16 mouse cellular contexts compared by ENCODE assay signal in genomic region chr9:103584865-103585264, GRCm38 (mm10).
DNase-seq lines count a peak whose midpoint lies in the region; ATAC-seq and TF ChIP-seq lines count a peak whose summit lies in the region.
"Had no signal": no experiment of that assay in that cellular context is flagged by ENCODE, and none has a peak within 500 bp of the region (broad histone marks: within the 10 kb centered on the region; RNA-seq: fewer than 3 reads in every experiment).

No protein-coding gene starts in this region.

- 0 out of 2 replicates have a peak, but pooled peaks cover 8% of the 10 kb centered on the region for H3K4me1 ChIP-seq in hindbrain, embryonic 14.5 days (replicated peaks; ENCODE audit: control insufficient read depth, insufficient read depth, low read length)
- peaks cover 19% of the 10 kb centered on the region for H3K4me1 ChIP-seq in midbrain, embryonic 15.5 days
- no peaks in the 10 kb centered on the region for H3K4me1 ChIP-seq in kidney, adult 2 months (ENCODE audit: control insufficient read depth, insufficient read depth, low read length)
- H3K4me1 ChIP-seq: embryonic facial prominence, embryonic 13.5 days; limb, embryonic 13.5 days had no signal

- ATAC-seq in hindbrain, embryonic 14.5 days (ENCODE audit: low FRiP score), result peak; percentile 80
- ATAC-seq in midbrain, embryonic 15.5 days (replicated peaks), result peak; percentile 80
- ATAC-seq: liver, postnatal 0 days had no signal

- H3K27me3 ChIP-seq in hindbrain, embryonic 14.5 days (ENCODE audit: control insufficient read depth, insufficient read depth, low read length), result no peaks in the 10 kb centered on the region
- H3K27me3 ChIP-seq in midbrain, embryonic 15.5 days (replicated peaks), result no peaks in the 10 kb centered on the region
- no peaks in the 10 kb centered on the region for H3K27me3 ChIP-seq in kidney, adult 2 months (replicated peaks; ENCODE audit: control insufficient read depth, insufficient read depth, low read length)
- H3K27me3 ChIP-seq: embryonic facial prominence, embryonic 13.5 days; limb, embryonic 13.5 days had no signal

- H3K4me2 ChIP-seq in hindbrain, embryonic 14.5 days (replicated peaks), result no peak overlapping the region
- no peak overlapping the region for H3K4me2 ChIP-seq in midbrain, embryonic 15.5 days
- H3K4me2 ChIP-seq: embryonic facial prominence, embryonic 13.5 days; limb, embryonic 13.5 days had no signal

- H3K9ac ChIP-seq in hindbrain, embryonic 14.5 days, result no peak overlapping the region
- H3K9ac ChIP-seq in midbrain, embryonic 15.5 days, result no peak overlapping the region
- H3K9ac ChIP-seq: embryonic facial prominence, embryonic 13.5 days; limb, embryonic 13.5 days; liver, postnatal 0 days had no signal

- intact Hi-C loops in heart, postnatal 25 days (cut with DNase I), result no loop called here

- no peaks in the 10 kb centered on the region for H3K9me3 ChIP-seq in hindbrain, embryonic 14.5 days (ENCODE audit: control insufficient read depth, low read length)
- no peaks in the 10 kb centered on the region for H3K9me3 ChIP-seq in midbrain, embryonic 15.5 days
- H3K9me3 ChIP-seq: embryonic facial prominence, embryonic 13.5 days; limb, embryonic 13.5 days had no signal

- TF ChIP-seq POLR2A in kidney, adult 2 months (IDR thresholded peaks at IDR 0.05; ENCODE audit: low read depth, low read length), result no peak

- DNase-seq in layer of hippocampus, adult 11-12 months (ENCODE audit: low spot score), result peak; percentile 45
- DNase-seq in layer of hippocampus, postnatal 25 days (ENCODE audit: extremely low spot score in 1 of 2, low spot score in 1 of 2), result no peak
- DNase-seq in brain, embryonic 18.5 days (ENCODE audit: low read depth, low spot score), result peak; percentile 37
- peak; percentile 44 for DNase-seq in hindbrain, embryonic 14.5 days (ENCODE audit: low spot score)
- no peak for DNase-seq in kidney, adult 2 months
- DNase-seq in adrenal gland, postnatal 10 days, result no peak
- DNase-seq in heart, postnatal 25 days (ENCODE audit: low spot score), result no peak
- DNase-seq: cerebellum, postnatal 10 days; kidney, adult 18-20 months; liver, postnatal 0 days; right cerebral cortex, postnatal 25 days; thymus, postnatal 36 days had no signal

- WGBS in hindbrain, embryonic 14.5 days, result 45% methylated on average over 4 of the region's 4 CpGs
- 52% methylated on average over 4 of the region's 4 CpGs for WGBS in midbrain, embryonic 15.5 days
- 91% methylated on average over 4 of the region's 4 CpGs for WGBS in kidney, adult 2 months

- no peaks in the 10 kb centered on the region for H3K36me3 ChIP-seq in hindbrain, embryonic 14.5 days (replicated peaks; ENCODE audit: control insufficient read depth, insufficient read depth)
- H3K36me3 ChIP-seq in midbrain, embryonic 15.5 days (replicated peaks), result no peaks in the 10 kb centered on the region
- H3K36me3 ChIP-seq in kidney, adult 2 months (ENCODE audit: control insufficient read depth, insufficient read depth, low read length), result no peaks in the 10 kb centered on the region
- H3K36me3 ChIP-seq: embryonic facial prominence, embryonic 13.5 days; limb, embryonic 13.5 days had no signal

- H3K4me3 ChIP-seq in hindbrain, embryonic 14.5 days (replicated peaks; ENCODE audit: low read length), result no peak overlapping the region
- H3K4me3 ChIP-seq in midbrain, embryonic 15.5 days, result no peak overlapping the region
- H3K4me3 ChIP-seq in kidney, adult 2 months (ENCODE audit: insufficient read depth, low read depth, low read length), result no peak overlapping the region
- H3K4me3 ChIP-seq: embryonic facial prominence, embryonic 13.5 days; limb, embryonic 13.5 days had no signal

- no peak for TF ChIP-seq CTCF in kidney, adult 2 months (conservative IDR thresholded peaks at IDR 0.05; ENCODE audit: insufficient read depth, insufficient read length, low read depth, low read length)

- 0 out of 2 replicates have a peak overlapping the region, but pooled peaks have one; percentile 26 for H3K27ac ChIP-seq in hindbrain, embryonic 14.5 days
- H3K27ac ChIP-seq in midbrain, embryonic 15.5 days, result peak overlapping the region; percentile 72
- H3K27ac ChIP-seq in kidney, adult 2 months (ENCODE audit: insufficient read depth, low read depth, low read length), result no peak overlapping the region
- H3K27ac ChIP-seq: embryonic facial prominence, embryonic 13.5 days; limb, embryonic 13.5 days; macrophage had no signal

Comparison
In these comparisons a context has a peak if more than half of its experiments do, and no peak if none do; other contexts are left out.
1. DNase-seq: peak in layer of hippocampus, adult 11-12 months (single experiment), brain, embryonic 18.5 days (single experiment) and hindbrain, embryonic 14.5 days (single experiment); none in layer of hippocampus, postnatal 25 days (0 of 2), kidney, adult 2 months (single experiment), adrenal gland, postnatal 10 days (single experiment) and heart, postnatal 25 days (single experiment).